Mouse (Mus musculus) ES-E14 (cell line): ENCODE measurements at regions not wholly inside any gene's neighbourhood (a gene's known extent, or its start where the extent isn't known, plus 50 kb on each side); places are given as distances from the start of the nearest gene placed in this dataset.

Experiments
- DNase-seq: peaks from one replicate; pipeline ENCODE4 v3.0.0-alpha.2; 2013; ENCODE audit warnings: low read depth, low spot score
- H3K27ac ChIP-seq: 2 replicates; pipeline ENCODE4 v1.5.1; 2012; ENCODE audit warnings: low read depth, mild to moderate bottlenecking, low read length, moderate library complexity, mixed read lengths; ENCODE audit not compliant: poor library complexity, insufficient read depth, severe bottlenecking
- H3K36me3 ChIP-seq: 2 replicates; pipeline ENCODE4 v1.6.1; 2012; ENCODE audit warnings: mild to moderate bottlenecking, low read length, moderate library complexity, mixed read lengths; ENCODE audit not compliant: control insufficient read depth, poor library complexity, insufficient read depth, severe bottlenecking
- H3K4me1 ChIP-seq, 2 experiments: fragments of 150-350 bp in 1 of 2; sonication (generic) in 1 of 2; 2 replicates each; pipeline ENCODE4 v1.6.1; 2012; ENCODE audit warnings: low read length in 2 of 2, mild to moderate bottlenecking in 1 of 2, mixed read lengths in 1 of 2; ENCODE audit not compliant: control insufficient read depth in 2 of 2, insufficient read depth in 2 of 2, poor library complexity in 1 of 2
- H3K4me3 ChIP-seq, 2 experiments: fragments of 150-350 bp in 1 of 2; sonication (generic) in 1 of 2; 2 replicates each; pipeline ENCODE4 v1.5.1; 2012; ENCODE audit warnings: low read length in 2 of 2, low read depth in 1 of 2, mild to moderate bottlenecking in 1 of 2, mixed read lengths in 1 of 2; ENCODE audit not compliant: insufficient read depth in 1 of 2, poor library complexity in 1 of 2, severe bottlenecking in 1 of 2
- H3K9ac ChIP-seq: 2 replicates; pipeline ENCODE4 v1.6.1; 2012; ENCODE audit warnings: low read depth, mild to moderate bottlenecking, low read length, mixed read lengths; ENCODE audit not compliant: poor library complexity, insufficient read depth, severe bottlenecking
- H3K9me3 ChIP-seq: fragments of 150-350 bp; sonication (generic); 2 replicates; pipeline ENCODE4 v1.6.1; 2012; ENCODE audit warnings: low read depth, mild to moderate bottlenecking, low read length; ENCODE audit not compliant: control insufficient read depth, insufficient read depth
- CHD2 ChIP-seq: IDR thresholded peaks from 2 replicates; pipeline ENCODE4 v1.6.1; 2014; ENCODE audit warnings: mild to moderate bottlenecking, low read depth, low read length, inconsistent platforms
- HCFC1 ChIP-seq: IDR thresholded peaks from 2 replicates; pipeline ENCODE4 v1.6.1; 2012; ENCODE audit warnings: low read length, inconsistent platforms, borderline replicate concordance; ENCODE audit not compliant: insufficient read depth
- MAFK ChIP-seq: IDR thresholded peaks from 2 replicates; pipeline ENCODE4 v1.6.1; 2014; ENCODE audit warnings: mild to moderate bottlenecking, low read depth, low read length, inconsistent platforms; ENCODE audit not compliant: insufficient read depth
- ZC3H11A ChIP-seq: IDR thresholded peaks from 2 replicates; pipeline ENCODE4 v1.6.1; 2012; ENCODE audit warnings: low read depth, mild to moderate bottlenecking, inconsistent platforms, low read length, borderline replicate concordance
- ZNF384 ChIP-seq: IDR thresholded peaks from 2 replicates; pipeline ENCODE4 v1.6.1; 2012; ENCODE audit warnings: low read depth, low read length, inconsistent platforms
- in situ Hi-C, 2 experiments: fragments of 600-800 bp; cut with MboI; formaldehyde crosslinking; loops; one replicate each; pipeline ENCODE4 v1.15.1; 2025; ENCODE audit warnings: low sequenced_read_pairs in 2 of 2, inconsistent platforms in 1 of 2; ENCODE audit not compliant: unreplicated experiment in 2 of 2

DNA sequence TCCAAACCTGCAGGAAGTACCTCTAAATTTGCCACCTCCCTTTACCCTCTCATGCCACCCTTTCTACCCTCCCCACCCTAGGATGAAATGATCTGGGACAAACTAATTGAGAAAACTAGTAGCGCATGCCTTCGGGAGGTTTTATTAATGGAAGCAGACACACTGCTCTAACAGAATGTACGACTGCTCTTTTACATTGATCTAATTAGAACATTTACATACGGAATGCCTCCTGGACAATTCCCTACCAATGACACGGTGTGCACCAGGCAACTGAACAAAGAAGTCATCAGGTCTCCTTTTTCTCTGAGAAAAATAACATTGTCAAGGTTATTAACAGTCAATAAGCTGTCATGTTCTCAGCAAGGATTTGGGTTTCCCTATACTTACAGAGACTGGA, 180.5 kb downstream of the Rpl36a-ps1 start:
- no peak overlapping the region for H3K4me3 ChIP-seq
- no peak for DNase-seq
- no peaks in the 10 kb centered on the region for H3K36me3 ChIP-seq
- no peaks in the 10 kb centered on the region for H3K9me3 ChIP-seq
- TF ChIP-seq MAFK = no peak
- TF ChIP-seq ZNF384 = no peak
- no peak for TF ChIP-seq CHD2
- in situ Hi-C loops = no loop called here
- no peak overlapping the region for H3K9ac ChIP-seq
- no peaks in the 10 kb centered on the region for H3K4me1 ChIP-seq
- no peak overlapping the region for H3K27ac ChIP-seq

DNA sequence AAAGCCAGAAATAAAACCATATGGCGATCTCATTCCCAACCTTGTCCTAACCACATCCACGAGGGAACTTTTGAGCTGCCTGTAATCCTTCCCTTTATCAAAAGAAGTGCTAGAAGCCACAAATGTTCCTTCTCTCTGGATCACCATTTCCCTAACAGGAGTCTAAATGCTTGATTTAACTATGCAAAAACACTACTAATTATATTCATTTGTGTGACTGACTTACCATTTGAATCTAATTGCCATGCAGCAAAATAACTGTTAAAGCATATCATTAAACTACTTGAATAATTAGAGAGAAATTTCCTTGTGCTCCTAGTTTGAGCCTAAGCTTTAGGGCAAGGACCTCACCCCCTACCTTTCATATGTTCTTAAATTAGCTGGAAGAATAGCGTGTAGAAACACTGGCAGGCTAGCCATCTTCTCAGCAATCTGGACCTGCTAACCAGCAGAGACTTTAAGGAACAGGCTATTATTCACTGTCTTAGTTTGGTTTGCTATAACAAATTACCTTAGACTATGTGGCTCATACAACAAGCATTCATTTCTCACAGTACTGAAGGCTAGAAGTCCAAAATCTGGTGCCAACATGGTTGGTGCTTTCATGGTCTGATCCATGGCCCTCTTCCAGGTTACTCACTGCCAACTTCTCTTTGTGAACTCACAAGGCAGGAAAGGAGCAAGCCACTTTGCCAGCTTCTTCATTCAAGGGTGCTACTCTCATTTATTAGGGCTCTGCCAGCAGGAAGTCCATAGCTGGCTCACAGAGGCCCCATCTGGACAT, 183.7 kb downstream of the Rpl36a-ps1 start:
- in situ Hi-C loops = no loop called here
- H3K9ac ChIP-seq = no peak overlapping the region
- no peak for TF ChIP-seq HCFC1
- no peak for TF ChIP-seq CHD2
- no peak for TF ChIP-seq MAFK
- no peak for TF ChIP-seq ZC3H11A
- no peak for TF ChIP-seq ZNF384
- H3K27ac ChIP-seq = no peak overlapping the region
- DNase-seq = no peak
- no peak overlapping the region for H3K4me3 ChIP-seq
- H3K4me1 ChIP-seq = no peaks in the 10 kb centered on the region
- H3K36me3 ChIP-seq = no peaks in the 10 kb centered on the region
- no peaks in the 10 kb centered on the region for H3K9me3 ChIP-seq

DNA sequence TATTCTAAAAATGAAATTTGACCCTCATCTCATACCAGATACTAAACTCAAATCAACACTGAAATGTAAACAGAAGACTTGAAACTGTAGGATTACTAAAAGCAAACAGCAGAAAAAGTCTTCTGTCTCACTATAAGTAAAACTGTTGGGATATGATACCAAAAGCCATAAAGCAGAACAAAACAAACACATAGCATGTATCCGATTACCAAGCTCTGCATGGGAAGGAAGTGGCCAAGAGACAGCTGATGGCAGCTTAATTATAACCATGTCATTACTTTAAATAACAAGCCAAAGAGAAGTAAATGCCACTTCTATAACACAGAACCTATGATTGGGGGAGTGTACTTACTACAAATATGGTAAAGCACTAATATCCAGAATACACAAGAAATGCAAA, 186.0 kb downstream of the Rpl36a-ps1 start:
- Histone ChIP-seq H3K4me1 (no peaks in the 10 kb centered on the region), H3K9me3 (no peaks in the 10 kb centered on the region), H3K27ac (no peak overlapping the region), H3K9ac (no peak overlapping the region), H3K36me3 (no peaks in the 10 kb centered on the region), H3K4me3 (no peak overlapping the region)
- TF ChIP-seq ZC3H11A (no peak), MAFK (no peak), HCFC1 (no peak), ZNF384 (no peak), CHD2 (no peak)
- in situ Hi-C loops = no loop called here
- no peak for DNase-seq

DNA sequence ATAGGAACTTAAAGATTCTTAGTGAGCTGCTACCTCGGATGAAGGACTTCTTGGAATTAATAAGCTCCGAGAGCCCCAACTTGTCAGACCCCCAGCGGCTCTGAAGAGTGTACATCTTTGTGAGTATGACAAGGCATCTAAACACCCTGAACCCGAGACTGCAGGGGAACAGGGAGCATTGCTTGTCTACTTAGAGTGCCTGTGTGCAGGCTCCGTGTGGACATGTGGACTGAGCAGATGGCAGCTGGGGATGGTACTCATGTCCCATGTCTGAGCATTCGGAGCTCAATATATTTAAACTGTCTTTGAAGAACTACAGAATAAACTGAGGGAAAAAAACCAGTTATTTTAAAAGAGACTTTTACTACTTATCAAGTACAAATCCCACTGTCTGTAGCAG, 189.1 kb downstream of the Rpl36a-ps1 start:
- no peaks in the 10 kb centered on the region for H3K4me1 ChIP-seq
- H3K4me3 ChIP-seq = no peak overlapping the region
- no peak for DNase-seq
- in situ Hi-C loops = no loop called here
- TF ChIP-seq CHD2 = no peak
- TF ChIP-seq ZC3H11A = no peak
- no peak for TF ChIP-seq MAFK
- H3K27ac ChIP-seq = no peak overlapping the region
- H3K36me3 ChIP-seq = no peaks in the 10 kb centered on the region
- H3K9ac ChIP-seq = no peak overlapping the region
- H3K9me3 ChIP-seq = no peaks in the 10 kb centered on the region

DNA sequence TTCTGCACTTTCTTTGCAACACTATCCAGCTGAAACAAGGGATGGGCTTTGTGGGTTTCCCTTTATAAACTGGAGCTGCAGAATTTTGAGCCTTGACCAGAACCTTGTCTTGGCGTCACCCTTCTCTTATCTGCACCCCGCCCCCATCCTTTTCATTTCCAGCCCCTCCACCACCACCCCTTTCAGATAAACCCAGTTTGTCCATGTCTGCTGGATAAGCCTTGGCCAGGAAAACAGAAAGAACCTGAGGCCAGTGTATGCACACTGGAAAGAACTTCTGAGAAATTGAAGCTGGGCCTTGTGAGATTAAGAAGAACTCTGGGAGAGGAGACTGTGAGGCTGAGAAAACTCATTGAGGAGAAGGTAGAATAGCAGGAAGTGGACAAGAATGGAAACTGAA, 192.8 kb downstream of the Rpl36a-ps1 start:
- Histone ChIP-seq H3K4me1 (no peaks in the 10 kb centered on the region), H3K36me3 (no peaks in the 10 kb centered on the region), H3K4me3 (no peak overlapping the region), H3K9me3 (no peaks in the 10 kb centered on the region), H3K27ac (no peak overlapping the region), H3K9ac (no peak overlapping the region)
- no peak for TF ChIP-seq ZNF384
- no peak for TF ChIP-seq CHD2
- TF ChIP-seq ZC3H11A = no peak
- no peak for TF ChIP-seq MAFK
- no peak for TF ChIP-seq HCFC1
- DNase-seq = no peak
- in situ Hi-C loops = no loop called here
